Mouse (Mus musculus) megakaryocyte progenitor cell, adult 5-6 weeks (primary cell): ENCODE measurements at regions not wholly inside any gene's neighbourhood (a gene's known extent, or its start where the extent isn't known, plus 50 kb on each side); places are given as distances from the start of the nearest gene placed in this dataset.
"Not testable (repeated sequence)": the region's sequence is repeated elsewhere in the genome, so short reads cannot be mapped to it uniquely, and the experiment has no call there.

ENCODE experiments used
- ATAC-seq: replicated peaks from 2 replicates; pipeline ENCODE4 v1.8.0; 2016; ENCODE audit warnings: mild to moderate bottlenecking, moderate TSS enrichment, inconsistent platforms; ENCODE audit not compliant: poor library complexity

DNA sequence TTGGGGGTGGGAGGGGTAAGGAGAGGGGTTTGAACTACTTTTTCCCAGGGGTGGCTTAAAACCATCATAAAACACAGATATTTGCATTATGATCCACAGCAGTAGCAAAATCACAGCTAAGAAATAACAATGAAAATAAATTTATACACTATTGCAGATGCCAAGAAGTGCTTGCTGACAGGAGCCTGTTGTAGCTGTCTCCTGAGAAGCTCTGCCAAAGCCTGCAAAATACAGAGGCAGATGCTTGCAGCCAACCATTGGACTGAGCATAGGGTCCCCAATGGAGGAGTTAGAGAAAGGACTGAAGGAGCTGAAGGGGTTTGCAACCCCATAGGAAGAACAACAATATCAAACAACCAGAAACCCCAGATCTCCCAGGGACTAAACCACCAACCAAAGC lies 52.1 kb upstream of the Dyrk2 start:
- ATAC-seq, result not testable (repeated sequence)
